Mouse (Mus musculus) gastrocnemius, postnatal 36 days (tissue): Measurements from ENCODE around the gene Plcxd1. TPM values are rescaled to one million over a fixed set of nuclear protein-coding genes. Genes with fewer than 3 reads are reported as not detected.
A peak's percentile ranks its signal among the peaks of the same experiment; 100 is the strongest.
"Not testable (repeated sequence)": the region's sequence is repeated elsewhere in the genome, so short reads cannot be mapped to it uniquely, and the experiment has no call there.

Experiments
- DNase-seq, 2 experiments: peaks; one replicate each; pipeline ENCODE4 v3.0.0; 2022
- intact Hi-C: fragments of 180-260 bp; cut with DNase I; formaldehyde crosslinking; loops from one replicate; pipeline ENCODE4 v1.15.1; 2025
- total RNA-seq, 2 experiments: library from RNA; stranded (reverse); gene quantifications; 2 replicates each; pipeline ENCODE4 v1.2.3; 2021

Plcxd1 gene
- total RNA-seq, 2 experiments from 2014 or later = not detected

DNA sequence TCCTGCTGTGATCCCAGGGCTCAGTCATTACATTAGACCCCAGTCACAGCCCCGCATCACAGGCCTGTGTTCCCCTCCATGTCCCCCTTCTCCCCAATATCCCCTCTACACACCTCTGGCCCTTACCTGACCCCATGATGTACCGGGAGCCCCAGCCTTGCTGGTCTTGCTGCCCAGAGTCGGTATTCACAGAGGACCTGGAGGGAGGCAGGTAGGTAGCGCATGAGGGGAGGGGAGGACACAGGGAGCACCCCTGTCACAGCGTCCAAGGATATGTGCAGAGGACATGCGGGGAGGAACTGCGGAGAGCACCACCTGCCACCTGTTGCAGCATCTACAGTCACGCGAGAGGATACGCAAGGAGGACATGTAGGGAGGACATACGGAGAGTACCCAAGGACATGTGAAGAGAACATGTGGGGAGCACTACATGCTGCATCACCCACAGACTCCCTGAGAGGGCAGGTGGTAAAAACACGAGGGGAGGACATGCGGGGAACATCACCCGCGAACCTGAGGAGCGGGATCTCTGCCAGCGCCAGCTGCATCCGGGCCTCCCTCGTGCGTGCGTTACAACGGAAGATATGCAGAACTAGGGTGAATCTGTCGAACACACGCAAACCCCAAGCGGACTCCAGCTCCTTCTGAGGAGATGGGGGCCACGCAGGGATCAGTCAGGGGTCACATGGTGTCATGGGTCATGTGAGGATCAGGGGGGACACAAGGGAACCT is 6.5 kb downstream of the Plcxd1 start:
- intact Hi-C loops = no loop called here
- DNase-seq = no peak

DNA sequence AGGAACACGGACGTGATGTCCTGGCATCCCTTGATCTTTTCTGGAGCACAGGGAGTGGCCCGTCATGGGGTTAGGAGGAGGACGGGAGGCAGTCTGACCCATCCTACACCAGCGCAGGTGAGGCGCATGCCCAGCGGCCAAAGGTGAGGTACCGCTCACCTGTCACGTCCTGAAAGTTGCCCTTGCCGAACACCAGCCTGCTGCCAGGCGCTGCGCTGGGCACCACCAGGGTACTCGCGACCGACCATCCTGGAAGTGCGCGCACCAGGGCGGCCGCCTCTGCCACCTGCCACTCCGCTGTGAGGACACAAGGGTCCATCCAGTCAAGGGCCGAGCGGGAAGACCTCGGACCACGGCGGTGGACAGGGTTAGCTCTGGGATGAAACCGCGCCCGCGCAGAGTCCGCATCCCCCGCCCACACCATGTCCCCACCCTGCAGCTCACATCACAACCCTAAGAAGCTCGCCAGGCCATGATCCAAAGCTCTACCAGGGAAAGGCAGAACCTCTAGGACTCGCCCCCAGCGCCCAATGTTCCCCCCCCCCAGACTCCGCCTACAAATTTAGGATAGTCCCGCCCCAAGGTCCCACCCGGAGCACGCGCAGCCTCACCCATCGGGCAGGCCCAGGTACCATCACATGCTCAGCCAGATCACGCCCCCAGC is 7.3 kb downstream of the Plcxd1 start:
- intact Hi-C loops = no loop called here
- DNase-seq = peak; percentile 24 to 28

DNA sequence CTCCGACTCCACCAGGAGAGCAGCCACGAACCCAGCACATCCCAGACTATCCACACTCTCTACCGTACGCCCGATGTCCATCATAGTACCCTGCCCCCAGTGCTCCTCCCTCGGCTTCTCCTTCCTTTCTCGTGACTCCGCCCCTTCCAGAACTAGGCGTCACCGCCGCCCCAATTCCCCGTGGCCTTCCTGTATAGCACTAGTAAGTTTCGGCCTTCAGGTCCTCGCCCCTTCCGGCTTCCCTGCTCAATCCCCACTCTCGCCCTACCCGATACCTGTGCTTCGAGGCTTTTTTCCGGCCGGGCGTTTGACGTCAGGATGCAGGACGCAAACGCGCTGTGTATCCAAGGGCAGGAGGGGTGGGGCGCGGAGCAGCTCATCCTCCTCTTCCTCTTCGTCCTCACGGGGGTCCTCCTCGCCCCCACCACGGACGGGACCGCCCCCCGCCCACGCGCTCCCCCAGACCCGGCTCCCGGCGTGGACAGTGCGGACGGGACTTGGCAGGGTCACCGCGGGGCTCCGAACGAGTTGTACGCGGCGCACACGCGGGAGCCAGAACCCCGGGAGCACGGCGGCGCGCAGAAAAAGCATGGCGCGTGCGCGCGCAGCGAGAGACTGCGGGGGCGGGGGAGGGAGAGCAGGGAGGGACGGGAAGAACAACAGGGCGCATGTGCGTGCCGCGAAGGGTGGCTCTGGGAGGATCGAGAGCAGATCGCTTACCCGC is 8.0 kb downstream of the Plcxd1 start, which contains the start of gene Gtpbp6:
Gtpbp6 (minus strand) TSS at position 617 of the 724 bp plus-strand sequence.
- peak; percentile 88 to 96 for DNase-seq
- intact Hi-C loops = no loop called here

DNA sequence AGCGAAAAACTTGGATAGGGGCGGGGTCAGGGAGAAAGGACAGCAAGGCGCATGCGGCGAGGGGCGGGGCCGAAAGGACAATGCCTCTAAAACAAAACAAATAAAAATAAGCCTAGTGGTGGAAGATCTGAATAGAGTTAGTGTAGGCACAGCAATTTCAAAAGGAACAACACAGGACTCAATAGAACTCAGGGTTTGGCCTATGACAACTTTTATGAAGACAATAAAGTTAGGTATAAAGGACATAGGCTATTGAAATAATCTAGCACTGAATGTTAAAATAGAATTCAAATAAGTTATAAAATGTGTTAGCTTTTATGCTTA is 8.5 kb downstream of the Plcxd1 start:
- DNase-seq = no peak

DNA sequence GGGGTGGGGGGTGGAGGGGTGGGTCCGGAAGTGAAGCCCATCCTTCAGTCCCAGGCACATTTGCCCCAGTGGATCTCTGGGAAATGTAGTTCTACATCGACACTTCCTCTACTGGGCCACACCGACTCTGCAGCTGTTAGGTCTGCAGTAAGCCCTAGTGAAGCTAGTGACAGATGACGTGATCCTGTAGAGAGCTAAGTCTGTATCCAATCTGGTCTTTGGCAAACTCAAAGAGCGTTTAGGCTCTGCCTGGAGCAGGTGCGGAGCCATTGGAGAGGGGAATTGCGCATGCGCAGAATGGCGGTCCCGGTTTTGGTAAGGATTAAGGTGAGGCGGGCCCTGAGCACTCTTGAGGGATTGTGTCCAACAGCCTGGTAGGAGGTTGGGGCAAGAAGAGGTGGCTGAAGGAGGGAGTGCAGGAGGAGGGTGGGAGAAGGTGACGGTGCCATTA is 10.2 kb downstream of the Plcxd1 start, which contains the start of gene Zfp605:
Zfp605 (plus strand) TSS at position 102 of the 451 bp plus-strand sequence.
- peak; percentile 81 to 86 for DNase-seq
- intact Hi-C loops = no loop called here

More for the DNA sequence above, 8.5 kb downstream of the Plcxd1 start:
- intact Hi-C loops = no loop called here

DNA sequence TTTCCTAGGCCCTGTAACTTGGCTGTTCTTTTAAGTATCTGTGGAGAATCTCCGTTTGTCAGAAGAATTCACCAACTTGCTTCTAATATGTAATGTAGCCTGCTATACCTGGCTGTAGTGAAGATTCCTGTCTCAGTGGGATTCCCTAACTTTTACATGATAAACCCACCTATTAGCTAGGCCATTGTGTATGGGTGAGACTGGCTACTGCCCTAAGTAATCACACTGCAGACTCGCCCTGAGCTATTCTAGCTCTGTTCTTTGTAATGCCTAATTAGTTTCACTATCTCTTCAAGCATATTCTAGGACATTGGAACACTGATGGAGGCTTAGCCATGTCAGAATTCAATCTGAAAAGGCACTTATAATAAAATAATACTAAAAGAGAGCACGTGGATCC is 22.6 kb downstream of the Plcxd1 start:
- intact Hi-C loops, DNase-seq: not testable (repeated sequence)

DNA sequence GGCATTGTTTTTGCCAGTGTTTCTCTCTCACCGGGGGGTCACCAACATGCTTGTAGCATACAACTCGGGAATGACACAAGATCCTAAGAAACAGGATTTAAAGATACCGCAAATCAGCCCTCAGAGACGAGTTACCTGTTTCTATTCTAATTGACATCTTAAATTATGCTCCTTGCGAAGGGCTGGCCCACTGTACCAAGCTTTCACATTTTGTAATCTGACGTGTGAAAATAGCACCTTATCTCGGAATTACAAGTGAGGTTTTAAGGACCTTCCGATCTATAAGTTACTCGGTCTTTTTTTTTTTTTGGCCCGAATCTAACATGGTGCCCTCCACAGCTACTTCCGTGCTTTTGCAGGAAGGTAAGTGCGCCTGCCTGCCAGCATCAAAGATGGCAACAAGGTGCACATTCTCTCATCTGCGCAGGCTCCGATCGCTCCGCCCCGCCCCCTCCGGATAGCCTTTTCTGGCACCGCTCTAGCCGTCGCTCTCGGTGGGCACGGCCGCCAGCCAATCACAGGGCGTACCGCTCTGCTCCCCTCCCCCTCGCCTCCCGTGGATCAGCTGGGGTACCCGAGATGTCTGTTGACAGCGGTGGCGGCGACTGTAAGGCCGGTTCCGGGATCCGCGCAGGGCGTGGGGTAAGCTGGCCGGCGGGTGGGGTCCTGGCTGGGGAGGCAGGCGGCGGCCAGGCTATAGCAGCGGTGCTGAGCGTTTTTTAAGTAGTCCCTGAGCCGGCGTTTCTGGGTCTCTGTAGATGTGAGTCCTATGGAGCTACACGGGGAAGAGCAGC is 35.7 kb downstream of the Plcxd1 start, which contains the start of gene Chfr:
Chfr (plus strand) TSS at position 550 of the 794 bp plus-strand sequence.
- peak; percentile 98 to 99 for DNase-seq
- intact Hi-C loops = loop anchor here (5.0 kb wide), 1 partner anchor 42 kb away; the partner anchor contains the start of gene Golga3

DNA sequence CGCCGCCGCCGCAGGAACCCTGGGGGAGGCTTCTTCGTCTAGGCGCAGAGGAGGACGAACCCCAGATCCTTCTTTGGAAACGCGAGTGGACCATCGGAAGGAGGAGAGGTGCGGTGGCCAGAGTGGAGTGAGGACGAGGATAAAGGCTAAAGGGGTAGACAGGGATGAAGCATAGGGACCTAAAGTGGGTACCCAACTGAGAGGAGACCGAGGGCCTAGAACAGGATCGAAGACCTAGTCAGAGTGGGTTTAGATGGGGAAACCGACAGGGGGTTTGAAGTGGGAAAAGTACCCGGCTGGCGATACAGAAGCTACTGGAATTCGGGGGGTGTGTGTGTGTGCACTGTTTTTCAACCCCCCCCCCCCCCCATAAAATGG is 36.3 kb downstream of the Plcxd1 start:
- DNase-seq = no peak
- intact Hi-C loops = loop anchor here (5.0 kb wide), 1 partner anchor 41 kb away; the partner anchor contains the start of gene Golga3

DNA sequence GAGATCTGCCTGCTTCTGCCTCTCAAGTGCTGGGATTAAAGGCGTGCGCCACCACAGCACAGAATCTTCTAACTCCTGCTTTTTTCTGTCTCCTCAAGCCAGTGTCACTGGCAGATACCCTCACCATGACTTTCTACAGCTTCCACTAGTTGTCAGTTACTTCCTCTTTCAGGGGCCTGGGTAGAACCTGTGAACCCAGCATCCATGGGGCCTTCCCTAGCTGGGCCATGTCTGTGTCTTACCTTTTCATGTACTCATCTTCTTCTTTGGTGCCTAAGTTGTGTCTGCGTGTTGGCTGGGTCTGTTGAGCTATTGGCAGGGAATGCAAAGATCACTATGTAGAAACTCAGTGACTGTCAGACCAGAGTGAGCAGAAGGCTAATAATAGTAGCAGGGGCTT is 38.0 kb downstream of the Plcxd1 start:
- no peak for DNase-seq
- intact Hi-C loops = loop anchor here (5.0 kb wide), 1 partner anchor 39 kb away; the partner anchor contains the start of gene Golga3

DNA sequence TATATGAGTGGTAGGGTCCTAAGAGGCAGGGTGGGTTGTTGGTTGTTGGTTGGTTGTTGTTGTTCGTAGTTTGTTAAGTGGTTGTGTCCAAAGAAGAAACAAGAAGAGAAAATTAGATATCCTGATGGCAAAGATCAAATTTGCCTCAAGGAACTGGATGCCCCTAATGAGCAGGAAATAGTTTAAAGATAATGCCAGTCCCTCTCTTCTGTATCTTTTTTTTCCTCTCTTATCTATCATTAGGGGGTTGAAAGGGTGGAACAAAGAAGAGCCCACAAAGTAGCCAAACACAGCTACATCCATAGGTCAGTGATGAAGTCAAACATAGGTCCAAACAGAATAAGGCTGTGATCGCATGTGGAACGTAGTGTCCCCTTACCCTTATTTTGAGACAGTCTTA is 39.6 kb downstream of the Plcxd1 start:
- no peak for DNase-seq
- intact Hi-C loops = loop anchor here (5.0 kb wide), 1 partner anchor 38 kb away; the partner anchor contains the start of gene Golga3

DNA sequence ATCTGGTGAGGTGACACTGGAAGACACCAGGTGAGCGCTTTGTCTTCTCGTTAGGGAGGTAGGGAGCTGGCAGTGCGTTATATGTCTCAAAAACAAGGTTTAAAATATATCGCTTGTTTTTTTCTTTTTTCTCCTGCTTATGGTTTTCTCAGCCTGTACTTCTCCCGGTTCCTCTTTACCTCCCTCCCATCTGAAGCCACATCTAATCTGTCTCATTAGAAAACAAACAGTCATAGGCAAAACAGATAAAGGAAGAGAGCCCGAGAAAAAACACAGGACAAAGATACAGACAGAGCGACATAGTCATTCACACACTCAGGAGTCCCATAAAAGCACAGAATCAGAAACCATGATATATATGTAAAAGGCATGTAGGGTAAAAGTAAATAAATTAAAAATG is 40.7 kb downstream of the Plcxd1 start:
- no peak for DNase-seq
- intact Hi-C loops = no loop called here

DNA sequence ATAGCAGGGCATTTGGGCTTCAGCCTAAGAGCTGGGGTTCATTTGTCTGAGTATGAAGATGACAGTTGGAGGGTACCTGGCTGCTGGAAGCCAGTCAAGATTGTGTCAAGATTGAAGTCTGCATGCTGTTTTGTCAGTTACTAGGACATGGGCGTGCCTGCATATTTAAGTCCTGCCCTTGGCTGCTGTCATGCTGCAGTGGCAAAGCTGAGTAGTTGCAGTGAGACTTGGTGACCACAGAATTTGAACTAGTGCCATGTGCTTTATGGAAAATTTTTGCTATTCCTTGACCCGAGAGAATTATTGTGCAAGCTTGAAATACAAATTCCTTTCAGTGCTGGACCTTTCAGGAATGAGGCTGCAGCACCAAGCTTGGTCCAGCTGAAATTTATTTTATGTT is 42.5 kb downstream of the Plcxd1 start:
- intact Hi-C loops = no loop called here

DNA sequence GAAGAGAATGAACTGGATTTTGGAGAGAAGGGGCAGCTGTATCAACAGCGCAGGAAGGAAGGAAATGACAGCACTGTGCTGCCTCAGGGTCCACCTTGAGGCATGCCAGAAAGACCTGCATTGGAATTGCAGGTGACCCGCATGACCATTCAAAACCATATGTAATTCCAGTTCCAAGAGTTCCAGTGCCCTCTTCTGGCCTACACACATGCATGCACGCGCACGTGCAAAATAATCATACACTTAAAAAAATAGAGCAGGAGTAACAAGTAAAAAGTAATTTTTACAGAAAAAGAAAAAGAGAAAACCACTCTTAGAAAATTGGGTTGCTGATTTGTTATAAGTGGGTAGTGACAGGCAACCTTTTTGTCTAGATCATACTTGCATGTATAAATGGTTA is 43.2 kb downstream of the Plcxd1 start:
- no peak for DNase-seq
- intact Hi-C loops = no loop called here

More for the DNA sequence above, 42.5 kb downstream of the Plcxd1 start:
- DNase-seq = no peak

Other genes with a start within 250 kb of the Plcxd1 start
- 1 to 10 TPM; 4.1 to 9.0 TPM for gene Gm15446, start 176.6 kb upstream of the Plcxd1 start, total RNA-seq
- 1 to 10 TPM; 5.7 to 6.2 TPM for gene Zfp932, start 103.4 kb upstream of the Plcxd1 start, total RNA-seq
- gene Gm17655, start 27.5 kb upstream of the Plcxd1 start, total RNA-seq = 1 to 10 TPM; 2.1 to 2.6 TPM
- under 1 TPM; 0.07 to 0.23 TPM for gene Gm35315, start 5.5 kb upstream of the Plcxd1 start, total RNA-seq
- 10 to 100 TPM; 13.6 to 14.3 TPM for gene Gtpbp6, start 8.2 kb downstream of the Plcxd1 start, total RNA-seq
- gene Zfp605, start 10.1 kb downstream of the Plcxd1 start, total RNA-seq = 1 to 10 TPM; 3.0 to 3.2 TPM
- 10 to 100 TPM; 12.3 to 14.1 TPM for gene Chfr, start 35.9 kb downstream of the Plcxd1 start, total RNA-seq
- 10 to 100 TPM; 36.4 to 39.9 TPM for gene Golga3, start 76.7 kb downstream of the Plcxd1 start, total RNA-seq
- gene Ankle2, start 131.0 kb downstream of the Plcxd1 start, total RNA-seq = 10 to 100 TPM; 22.3 to 24.8 TPM
- 10 to 100 TPM; 23.1 to 27.3 TPM for gene Pgam5, start 169.9 kb downstream of the Plcxd1 start, total RNA-seq
- 10 to 100 TPM; 31.8 to 48.6 TPM for gene Pxmp2, start 186.2 kb downstream of the Plcxd1 start, total RNA-seq
- gene Pole, start 186.3 kb downstream of the Plcxd1 start, total RNA-seq = 1 to 10 TPM in 1 of 2 experiments, under 1 TPM in 1; 0.84 to 2.7 TPM
- not detected for gene P2rx2, start 243.2 kb downstream of the Plcxd1 start, total RNA-seq
- not detected for gene Lrcol1, start 244.8 kb downstream of the Plcxd1 start, total RNA-seq